Mouse (Mus musculus) intestine, embryonic 16.5 days (tissue): ENCODE measurements around the gene 4930583I09Rik. TPM values are rescaled to one million over a fixed set of nuclear protein-coding genes. Genes with fewer than 3 reads are reported as not detected.

Experiments used
- ATAC-seq: fragments of 200-750 bp; cut with Nextera tagmentation; 2 replicates; pipeline ENCODE4 v1.8.0; 2017; ENCODE audit warnings: moderate TSS enrichment, moderate library complexity
- H3K27ac ChIP-seq: fragments of 300-500 bp; sonication (generic); 2 replicates; pipeline ENCODE4 v1.5.1; 2014; ENCODE audit warnings: mild to moderate bottlenecking, low read length
- H3K27me3 ChIP-seq: fragments of 300-500 bp; sonication (generic); replicated peaks from 2 replicates; pipeline ENCODE4 v1.6.1; 2014; ENCODE audit warnings: low read length, control low read depth, mixed read lengths; ENCODE audit not compliant: control insufficient read depth, insufficient read depth
- H3K36me3 ChIP-seq: fragments of 300-500 bp; sonication (generic); 2 replicates; pipeline ENCODE4 v1.6.1; 2014; ENCODE audit warnings: low read length, control low read depth; ENCODE audit not compliant: control insufficient read depth, insufficient read depth
- H3K4me1 ChIP-seq: fragments of 300-500 bp; sonication (generic); 2 replicates; pipeline ENCODE4 v1.6.1; 2014; ENCODE audit warnings: low read length, control low read depth, mixed read lengths; ENCODE audit not compliant: control insufficient read depth, insufficient read depth
- H3K4me2 ChIP-seq: fragments of 300-500 bp; sonication (generic); 2 replicates; pipeline ENCODE4 v1.6.1; 2014; ENCODE audit warnings: low read depth, low read length, control low read depth
- H3K4me3 ChIP-seq: fragments of 300-500 bp; sonication (generic); 2 replicates; pipeline ENCODE4 v1.5.1; 2014; ENCODE audit warnings: mild to moderate bottlenecking, low read length
- H3K9ac ChIP-seq: fragments of 300-500 bp; sonication (generic); 2 replicates; pipeline ENCODE4 v1.6.1; 2014; ENCODE audit warnings: low read depth, low read length
- H3K9me3 ChIP-seq: fragments of 300-500 bp; sonication (generic); 2 replicates; pipeline ENCODE4 v1.6.1; 2016; ENCODE audit warnings: low read length, control low read depth; ENCODE audit not compliant: control insufficient read depth
- WGBS: fragments of 180-500 bp; shearing (Covaris S2); extraction: QIAGEN DNeasy Blood & Tissue Kit; methylation state at CpG from one replicate; pipeline ENCODE4 v1.1.7; 2014; 5-methylcytosine and 5-hydroxymethylcytosine counted together
- polyA plus RNA-seq: library from polyadenylated mRNA; unstranded; fragments of >200 nt; fragmentation: Nextera tagmentation; extraction: Ambion mirVana; gene quantifications from 2 replicates; pipeline ENCODE4 v1.2.1, GENCODE M21; 2015

4930583I09Rik gene
- polyA plus RNA-seq, 1 experiment from 2014 or later, result not detected

DNA sequence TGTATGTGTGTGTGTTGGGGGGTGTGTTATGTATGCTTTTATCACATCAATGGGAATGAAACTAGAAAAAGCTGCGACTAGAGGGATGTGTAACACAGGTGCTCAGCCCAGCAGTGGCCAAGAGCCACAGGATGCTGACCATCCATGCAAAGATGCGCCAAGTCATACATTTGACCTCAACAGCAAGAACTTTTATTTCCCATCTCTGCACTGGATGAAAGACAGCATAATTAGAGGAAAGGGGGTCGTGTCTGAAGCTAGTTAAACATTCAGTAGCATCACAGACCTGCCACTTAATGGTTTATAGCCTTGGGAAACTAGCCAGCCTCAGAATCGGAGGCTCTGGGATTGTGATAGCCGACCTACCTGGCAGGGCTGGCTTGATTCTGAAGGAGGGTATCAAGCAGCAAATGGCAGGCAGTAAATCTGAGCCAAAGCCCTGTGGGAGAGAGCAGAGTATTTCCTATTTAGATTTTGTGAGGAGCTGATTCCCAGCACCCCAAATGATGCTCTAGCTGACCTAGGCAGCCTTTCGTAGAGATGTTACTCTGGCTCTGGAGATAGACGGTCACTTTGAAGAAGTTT, 1.9 kb downstream of the 4930583I09Rik start:
- H3K4me3 ChIP-seq, result no peak overlapping the region
- H3K4me1 ChIP-seq, result no peaks in the 10 kb centered on the region
- ATAC-seq, result no peak
- no peaks in the 10 kb centered on the region for H3K27me3 ChIP-seq
- H3K36me3 ChIP-seq, result no peaks in the 10 kb centered on the region
- H3K4me2 ChIP-seq, result no peak overlapping the region
- H3K9ac ChIP-seq, result no peak overlapping the region
- H3K9me3 ChIP-seq, result no peaks in the 10 kb centered on the region
- WGBS, result 74% methylated on average over 7 of the region's 7 CpGs
- H3K27ac ChIP-seq, result no peak overlapping the region

DNA sequence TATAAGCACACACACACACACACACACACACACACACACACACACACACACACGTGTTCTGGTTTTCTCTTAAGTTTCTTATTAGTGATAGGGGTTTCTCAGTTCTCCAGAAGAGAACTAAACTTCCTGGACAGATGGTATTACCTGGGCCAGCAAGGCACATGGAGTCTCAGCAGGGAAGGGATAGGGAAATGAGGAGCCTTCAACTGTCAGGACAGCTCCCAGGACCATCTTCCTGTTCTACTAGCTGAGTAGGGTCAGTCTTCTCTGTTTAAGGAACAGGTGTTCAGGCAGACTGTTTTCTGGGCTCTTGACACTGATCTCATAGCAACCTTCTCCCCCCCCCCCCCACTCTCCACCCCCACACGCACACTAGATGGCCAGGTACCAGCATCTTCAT, 2.8 kb downstream of the 4930583I09Rik start:
- Histone ChIP-seq H3K4me2 (no peak overlapping the region), H3K36me3 (no peaks in the 10 kb centered on the region), H3K4me1 (no peaks in the 10 kb centered on the region), H3K9me3 (no peaks in the 10 kb centered on the region), H3K4me3 (no peak overlapping the region), H3K27ac (no peak overlapping the region), H3K27me3 (no peaks in the 10 kb centered on the region), H3K9ac (no peak overlapping the region)
- ATAC-seq, result no peak
- 88% methylated on average over 2 of the region's 2 CpGs for WGBS

DNA sequence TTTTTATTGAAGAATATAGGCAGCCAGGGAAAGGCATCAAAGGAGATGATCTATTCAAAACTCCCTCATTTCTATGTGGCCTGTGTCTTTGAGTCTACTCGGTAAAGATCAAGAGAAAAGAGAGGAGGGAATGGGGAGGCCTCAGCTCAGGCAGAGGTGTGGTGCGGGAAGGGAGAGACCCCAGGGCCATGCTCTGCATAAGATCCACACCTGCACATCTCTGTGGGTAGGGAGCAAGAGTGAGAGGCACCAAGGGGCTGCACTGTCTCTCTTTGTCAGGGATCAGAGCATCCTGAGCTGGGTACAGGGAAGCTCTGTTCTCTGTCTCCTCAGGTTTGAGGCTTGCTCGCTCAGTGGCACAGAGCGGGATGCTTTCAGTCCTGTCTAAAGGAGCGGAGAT, 8.4 kb downstream of the 4930583I09Rik start:
- WGBS, result 90% methylated on average over 5 of the region's 5 CpGs
- no peak for ATAC-seq
- Histone ChIP-seq H3K9ac (no peak overlapping the region), H3K36me3 (no peaks in the 10 kb centered on the region), H3K27me3 (no peaks in the 10 kb centered on the region), H3K4me2 (no peak overlapping the region), H3K4me3 (no peak overlapping the region), H3K9me3 (no peaks in the 10 kb centered on the region), H3K27ac (no peak overlapping the region), H3K4me1 (no peaks in the 10 kb centered on the region)

DNA sequence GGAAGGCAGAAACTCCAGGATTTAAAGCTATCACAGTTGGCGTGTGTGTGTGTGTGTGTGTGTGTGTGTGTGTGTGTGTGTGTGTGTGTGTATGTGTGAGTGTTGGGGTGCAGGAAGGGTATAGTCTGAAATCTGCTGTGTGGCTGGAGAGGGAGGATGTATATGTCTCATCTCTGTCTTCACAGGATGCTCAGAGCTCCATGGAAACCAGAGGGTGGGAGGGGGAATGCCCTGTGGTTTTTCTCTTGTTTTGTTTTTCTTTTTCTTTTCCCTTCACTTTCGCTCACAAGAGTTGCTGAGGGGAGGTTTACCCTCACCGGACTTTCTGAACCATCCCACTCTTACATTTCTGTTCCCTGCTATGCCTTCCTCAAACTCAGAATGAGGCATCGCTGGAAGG, 9.0 kb downstream of the 4930583I09Rik start:
- no peak overlapping the region for H3K9ac ChIP-seq
- H3K27me3 ChIP-seq, result no peaks in the 10 kb centered on the region
- H3K9me3 ChIP-seq, result no peaks in the 10 kb centered on the region
- no peak overlapping the region for H3K27ac ChIP-seq
- 73% methylated on average over 4 of the region's 4 CpGs for WGBS
- no peak overlapping the region for H3K4me2 ChIP-seq
- no peaks in the 10 kb centered on the region for H3K36me3 ChIP-seq
- no peak for ATAC-seq
- H3K4me1 ChIP-seq, result no peaks in the 10 kb centered on the region
- H3K4me3 ChIP-seq, result no peak overlapping the region

DNA sequence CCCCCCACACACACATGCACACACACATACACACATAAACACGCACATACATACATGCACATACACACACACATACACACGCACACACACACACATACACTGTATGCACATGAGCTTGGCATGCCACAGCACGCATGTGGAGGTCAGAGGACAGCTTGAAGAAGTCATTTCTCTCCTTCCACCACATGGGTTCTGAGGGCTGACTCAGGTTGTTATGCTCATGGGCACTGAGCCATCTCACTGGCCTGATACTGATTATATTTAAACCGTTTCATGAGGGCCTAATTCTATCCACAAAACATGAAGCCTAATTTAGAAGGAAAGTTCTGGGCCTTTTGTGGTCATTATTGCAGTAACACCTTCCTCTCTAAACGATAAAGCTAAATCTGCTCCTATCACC, 13.3 kb downstream of the 4930583I09Rik start:
- 81% methylated on average over 5 of the region's 5 CpGs for WGBS
- no peak for ATAC-seq
- H3K36me3 ChIP-seq, result no peaks in the 10 kb centered on the region
- H3K27me3 ChIP-seq, result no peaks in the 10 kb centered on the region
- H3K4me1 ChIP-seq, result no peaks in the 10 kb centered on the region
- no peaks in the 10 kb centered on the region for H3K9me3 ChIP-seq
- no peak overlapping the region for H3K9ac ChIP-seq
- H3K4me2 ChIP-seq, result no peak overlapping the region
- no peak overlapping the region for H3K27ac ChIP-seq
- no peak overlapping the region for H3K4me3 ChIP-seq

DNA sequence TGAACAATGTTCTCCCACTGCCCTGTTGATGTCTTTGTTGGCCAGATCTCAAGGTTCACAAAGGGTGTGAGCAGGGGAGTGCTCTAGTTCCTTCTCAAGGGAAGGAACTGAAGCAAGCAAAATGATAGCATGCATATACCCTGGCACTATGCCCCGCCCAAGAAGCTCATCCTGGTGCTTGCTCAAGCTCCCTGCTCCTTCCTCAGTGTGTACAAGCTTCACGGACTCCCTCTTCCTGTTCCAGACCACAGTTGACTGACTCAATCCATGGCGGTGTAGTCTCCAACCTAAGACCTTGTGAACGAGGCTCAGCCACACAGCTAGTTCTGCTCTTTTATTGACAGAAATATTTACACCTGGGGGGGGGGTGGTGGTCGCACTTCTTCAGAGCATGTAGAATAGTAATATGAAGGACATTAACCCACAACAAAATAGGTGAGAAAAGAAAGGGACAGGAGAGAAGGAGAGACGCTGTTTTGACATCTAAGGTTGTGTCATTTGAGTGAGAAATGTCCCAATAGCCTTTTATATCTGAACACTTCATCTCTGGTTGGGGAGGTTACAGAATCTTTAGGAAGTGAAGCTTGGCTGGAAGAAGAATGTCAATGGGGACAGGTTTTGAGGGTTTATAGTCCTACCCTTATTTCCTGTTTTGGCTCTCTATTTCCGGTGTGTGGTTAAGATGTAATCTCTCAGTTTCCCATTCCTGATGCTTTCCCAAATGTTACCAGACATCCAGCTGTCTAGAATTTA, 14.9 kb downstream of the 4930583I09Rik start:
- Histone ChIP-seq H3K27me3 (no peaks in the 10 kb centered on the region), H3K27ac (no peak overlapping the region), H3K9ac (no peak overlapping the region), H3K4me2 (no peak overlapping the region), H3K36me3 (no peaks in the 10 kb centered on the region), H3K4me1 (no peaks in the 10 kb centered on the region), H3K9me3 (no peaks in the 10 kb centered on the region), H3K4me3 (no peak overlapping the region)
- WGBS, result 79% methylated on average over 7 of the region's 7 CpGs
- no peak for ATAC-seq

DNA sequence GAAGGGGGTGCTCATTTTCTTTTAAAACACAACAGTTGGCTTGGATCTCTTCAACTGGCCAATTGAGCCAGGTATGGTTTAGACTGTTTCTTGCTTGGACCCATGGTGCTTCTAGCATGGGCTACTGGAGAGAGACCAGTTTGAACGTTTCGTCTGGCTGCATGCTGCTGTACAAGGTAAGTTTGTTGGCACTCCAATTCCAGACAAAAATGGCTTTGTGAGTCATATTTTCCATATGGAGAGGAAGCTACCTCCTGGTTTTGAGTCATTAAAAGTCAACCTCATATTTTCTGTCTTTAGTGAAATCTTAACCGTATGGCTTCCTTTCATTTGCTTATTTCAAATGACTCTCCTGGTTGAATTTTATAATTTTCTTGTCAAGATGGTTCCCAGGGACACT, 19.6 kb downstream of the 4930583I09Rik start:
- WGBS, result 90% methylated on average over 3 of the region's 3 CpGs
- Histone ChIP-seq H3K27me3 (no peaks in the 10 kb centered on the region), H3K4me1 (no peaks in the 10 kb centered on the region), H3K4me3 (no peak overlapping the region), H3K9ac (no peak overlapping the region), H3K27ac (no peak overlapping the region), H3K9me3 (no peaks in the 10 kb centered on the region), H3K4me2 (no peak overlapping the region), H3K36me3 (no peaks in the 10 kb centered on the region)
- ATAC-seq, result no peak

DNA sequence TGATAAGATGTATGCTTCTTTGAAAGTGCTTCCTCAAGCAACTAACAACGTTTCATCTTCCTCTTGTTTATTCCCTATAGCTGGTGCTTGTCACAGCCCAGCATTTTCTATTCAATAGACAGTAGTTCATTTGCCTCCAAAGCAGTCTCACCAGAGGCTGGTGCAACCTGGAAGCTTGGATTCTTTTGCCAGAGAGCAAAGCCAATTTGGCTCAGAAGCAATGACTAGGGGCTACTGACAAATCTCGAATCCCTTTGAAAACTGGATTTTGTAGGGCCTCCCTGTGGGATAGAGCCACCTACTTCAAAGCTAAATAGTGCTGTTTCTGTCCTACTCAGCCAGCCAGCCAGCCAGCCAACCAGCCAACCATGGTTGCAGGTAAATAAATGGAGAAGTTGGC, 20.1 kb downstream of the 4930583I09Rik start:
- no peaks in the 10 kb centered on the region for H3K4me1 ChIP-seq
- ATAC-seq, result no peak
- no peaks in the 10 kb centered on the region for H3K27me3 ChIP-seq
- no peak overlapping the region for H3K9ac ChIP-seq
- no peak overlapping the region for H3K4me2 ChIP-seq
- H3K4me3 ChIP-seq, result no peak overlapping the region
- no peaks in the 10 kb centered on the region for H3K36me3 ChIP-seq
- no peak overlapping the region for H3K27ac ChIP-seq
- 76% methylated on average over 2 of the region's 2 CpGs for WGBS
- H3K9me3 ChIP-seq, result no peaks in the 10 kb centered on the region

DNA sequence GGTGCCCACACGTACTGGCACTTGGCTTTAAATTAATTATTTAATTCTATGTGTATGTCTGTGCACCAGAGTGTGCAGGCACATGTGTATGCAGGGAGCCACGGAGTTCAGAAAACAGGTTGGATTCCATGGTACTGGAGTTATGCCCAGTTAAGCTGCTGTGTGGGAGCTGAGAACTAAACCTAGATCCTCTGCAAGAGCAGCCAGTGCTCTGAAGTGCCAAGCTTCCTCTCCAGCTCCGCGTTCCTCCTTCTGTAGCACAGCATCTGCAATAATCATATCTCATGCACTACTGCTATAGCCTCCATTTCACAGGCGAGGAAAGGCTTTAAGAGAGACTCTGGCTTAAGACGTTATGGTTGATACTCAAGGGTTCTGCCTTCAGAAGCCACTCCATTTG, 22.3 kb downstream of the 4930583I09Rik start:
- no peak for ATAC-seq
- Histone ChIP-seq H3K4me3 (no peak overlapping the region), H3K27me3 (no peaks in the 10 kb centered on the region), H3K27ac (no peak overlapping the region), H3K4me2 (no peak overlapping the region), H3K9ac (no peak overlapping the region), H3K36me3 (no peaks in the 10 kb centered on the region), H3K9me3 (no peaks in the 10 kb centered on the region), H3K4me1 (no peaks in the 10 kb centered on the region)
- WGBS, result 84% methylated on average over 6 of the region's 6 CpGs
